Mouse (Mus musculus): ENCODE measurements around the gene Adcy4. TPM values are rescaled to one million over a fixed set of nuclear protein-coding genes. Genes with fewer than 3 reads are reported as not detected.

Adcy4 gene
- polyA plus RNA-seq, 1 experiment from 2014 or later = 3.6 TPM

- Histone ChIP-seq H3K4me3 (peak overlapping the region; percentile 81), H3K9me3 (replicated peaks) (no peaks in the 10 kb centered on the region), H3K4me2 (peak overlapping the region; percentile 72), H3K27ac (peak overlapping the region; percentile 82; the same call in 1 of the 2 replicates), H3K27me3 (no peaks in the 10 kb centered on the region), H3K36me3 (ENCODE audit: poor library complexity, severe bottlenecking) (peaks cover 22% of the 10 kb centered on the region), H3K4me1 (peaks cover 12% of the 10 kb centered on the region; the same call in 1 of the 2 replicates), H3K9ac (peak overlapping the region; percentile 78)
- ATAC-seq = no peak
- 47% methylated on average over 8 of the region's 8 CpGs for WGBS
These were observed 61.4 kb downstream of the Adcy4 start for GRCm38 (mm10) chr14:55722438-55722945.

- H3K9me3 ChIP-seq (replicated peaks) = no peaks in the 10 kb centered on the region
- peak; percentile 96 for ATAC-seq
- peak within 1 kb of the TSS; percentile 81 for H3K4me3 ChIP-seq
- H3K4me2 ChIP-seq = peak within 1 kb of the TSS; percentile 72
- peak within 1 kb of the TSS; percentile 78 for H3K9ac ChIP-seq
- H3K4me1 ChIP-seq = peaks cover 12% of the 10 kb centered on the region; the same call in 1 of the 2 replicates
- peak within 1 kb of the TSS; percentile 82 for H3K27ac ChIP-seq
- under 1% methylated on average over 50 of the region's 50 CpGs for WGBS
- H3K36me3 ChIP-seq (ENCODE audit: poor library complexity, severe bottlenecking) = peaks cover 28% of the 10 kb centered on the region
- H3K27me3 ChIP-seq = no peaks in the 10 kb centered on the region
These were observed 62.0 kb downstream of the Adcy4 start, which contains the start of gene Rabggta for GRCm38 (mm10) chr14:55721700-55722437. Gene Rabggta (minus strand): TSS chr14:55722263.

- Histone ChIP-seq H3K27ac (no peak overlapping the region), H3K36me3 (ENCODE audit: poor library complexity, severe bottlenecking) (peaks cover 30% of the 10 kb centered on the region), H3K9me3 (replicated peaks) (no peaks in the 10 kb centered on the region), H3K4me2 (peak overlapping the region; percentile 72), H3K9ac (peak overlapping the region; percentile 78), H3K4me1 (peaks cover 12% of the 10 kb centered on the region; the same call in 1 of the 2 replicates), H3K27me3 (no peaks in the 10 kb centered on the region), H3K4me3 (peak overlapping the region; percentile 81)
- WGBS = 78% methylated on average over 6 of the region's 6 CpGs
- ATAC-seq = 0 out of 2 replicates have a peak, but pooled peaks have one; percentile 0
These were observed 62.8 kb downstream of the Adcy4 start for GRCm38 (mm10) chr14:55721076-55721475.

GRCm38 (mm10) chr14:55720666-55721065 is 63.2 kb downstream of the Adcy4 start:
- Histone ChIP-seq H3K9me3 (replicated peaks) (no peaks in the 10 kb centered on the region), H3K27me3 (no peaks in the 10 kb centered on the region), H3K36me3 (ENCODE audit: poor library complexity, severe bottlenecking) (peaks cover 30% of the 10 kb centered on the region), H3K27ac (no peak overlapping the region), H3K4me2 (peak overlapping the region; percentile 72; the same call in 1 of the 2 replicates), H3K9ac (no peak overlapping the region; the same call in 1 of the 2 replicates), H3K4me3 (no peak overlapping the region), H3K4me1 (peaks cover 12% of the 10 kb centered on the region; the same call in 1 of the 2 replicates)
- ATAC-seq = no peak
- 94% methylated on average over 12 of the region's 12 CpGs for WGBS

GRCm38 (mm10) chr14:55719737-55720136 is 64.2 kb downstream of the Adcy4 start:
- peaks cover 12% of the 10 kb centered on the region; the same call in 1 of the 2 replicates for H3K4me1 ChIP-seq
- WGBS = 94% methylated on average over 6 of the region's 6 CpGs
- H3K9me3 ChIP-seq (replicated peaks) = no peaks in the 10 kb centered on the region
- H3K27me3 ChIP-seq = no peaks in the 10 kb centered on the region
- peaks cover 30% of the 10 kb centered on the region for H3K36me3 ChIP-seq (ENCODE audit: poor library complexity, severe bottlenecking)
- H3K27ac ChIP-seq = no peak overlapping the region
- H3K4me2 ChIP-seq = no peak overlapping the region
- H3K9ac ChIP-seq = 0 out of 2 replicates have a peak overlapping the region, but pooled peaks have one; percentile 16
- H3K4me3 ChIP-seq = no peak overlapping the region
- no peak for ATAC-seq

Other genes with a start within 250 kb of the Adcy4 start
- 17.9 and 18.1 TPM in 2 replicates for gene Pck2, start 243.8 kb downstream of the Adcy4 start, polyA plus RNA-seq (2015; fragmentation: Nextera tagmentation; extraction: Ambion mirVana)
- gene Dcaf11, start 224.1 kb downstream of the Adcy4 start, polyA plus RNA-seq (2015; fragmentation: Nextera tagmentation; extraction: Ambion mirVana) = 108 and 115 TPM in 2 replicates
- 0.63 TPM in 1 of 2 replicates, not detected in the other for gene A730061H03Rik, start 223.7 kb downstream of the Adcy4 start, polyA plus RNA-seq (2015; fragmentation: Nextera tagmentation; extraction: Ambion mirVana)
- not detected in 2 replicates for gene Fitm1, start 208.5 kb downstream of the Adcy4 start, polyA plus RNA-seq (2015; fragmentation: Nextera tagmentation; extraction: Ambion mirVana)
- 154 and 156 TPM in 2 replicates for gene Psme1, start 206.0 kb downstream of the Adcy4 start, polyA plus RNA-seq (2015; fragmentation: Nextera tagmentation; extraction: Ambion mirVana)
- 8.2 and 8.8 TPM in 2 replicates for gene Emc9, start 198.8 kb downstream of the Adcy4 start, polyA plus RNA-seq (2015; fragmentation: Nextera tagmentation; extraction: Ambion mirVana)
- 200 and 206 TPM in 2 replicates for gene Psme2, start 193.0 kb downstream of the Adcy4 start, polyA plus RNA-seq (2015; fragmentation: Nextera tagmentation; extraction: Ambion mirVana)
- 13.3 and 22.0 TPM in 2 replicates for gene Rnf31, start 192.4 kb downstream of the Adcy4 start, polyA plus RNA-seq (2015; fragmentation: Nextera tagmentation; extraction: Ambion mirVana)
- 6.9 and 7.2 TPM in 2 replicates for gene Irf9, start 180.5 kb downstream of the Adcy4 start, polyA plus RNA-seq (2015; fragmentation: Nextera tagmentation; extraction: Ambion mirVana)
- 7.9 and 9.3 TPM in 2 replicates for gene Rec8, start 166.1 kb downstream of the Adcy4 start, polyA plus RNA-seq (2015; fragmentation: Nextera tagmentation; extraction: Ambion mirVana)
- 65.5 and 76.0 TPM in 2 replicates for gene Ipo4, start 148.1 kb downstream of the Adcy4 start, polyA plus RNA-seq (2015; fragmentation: Nextera tagmentation; extraction: Ambion mirVana)
- gene Gm49378, start 146.2 kb downstream of the Adcy4 start, polyA plus RNA-seq (2015; fragmentation: Nextera tagmentation; extraction: Ambion mirVana) = 1.1 and 1.5 TPM in 2 replicates
- 64.3 and 71.3 TPM in 2 replicates for gene Tm9sf1, start 140.3 kb downstream of the Adcy4 start, polyA plus RNA-seq (2015; fragmentation: Nextera tagmentation; extraction: Ambion mirVana)
- 0.57 and 0.67 TPM in 2 replicates for gene Tssk4, start 133.9 kb downstream of the Adcy4 start, polyA plus RNA-seq (2015; fragmentation: Nextera tagmentation; extraction: Ambion mirVana)
- 66.3 and 70.1 TPM in 2 replicates for gene Mdp1, start 123.6 kb downstream of the Adcy4 start, polyA plus RNA-seq (2015; fragmentation: Nextera tagmentation; extraction: Ambion mirVana)
- gene Gmpr2, start 112.2 kb downstream of the Adcy4 start, polyA plus RNA-seq (2015; fragmentation: Nextera tagmentation; extraction: Ambion mirVana) = 57.5 and 60.4 TPM in 2 replicates
- 665 and 692 TPM in 2 replicates for gene Nedd8, start 112.0 kb downstream of the Adcy4 start, polyA plus RNA-seq (2015; fragmentation: Nextera tagmentation; extraction: Ambion mirVana)
- gene Tinf2, start 102.3 kb downstream of the Adcy4 start, polyA plus RNA-seq (2015; fragmentation: Nextera tagmentation; extraction: Ambion mirVana) = 45.1 and 51.6 TPM in 2 replicates
- 0.13 and 0.21 TPM in 2 replicates for gene Tgm1, start 70.2 kb downstream of the Adcy4 start, polyA plus RNA-seq (2015; fragmentation: Nextera tagmentation; extraction: Ambion mirVana)
- gene Rabggta, start 61.8 kb downstream of the Adcy4 start, polyA plus RNA-seq (2015; fragmentation: Nextera tagmentation; extraction: Ambion mirVana) = 33.5 and 37.8 TPM in 2 replicates
- 77.1 and 78.8 TPM in 2 replicates for gene Dhrs1, start 38.4 kb downstream of the Adcy4 start, polyA plus RNA-seq (2015; fragmentation: Nextera tagmentation; extraction: Ambion mirVana)
- gene Nop9, start 38.4 kb downstream of the Adcy4 start, polyA plus RNA-seq (2015; fragmentation: Nextera tagmentation; extraction: Ambion mirVana) = 44.4 and 46.4 TPM in 2 replicates
- gene Cideb, start 25.6 kb downstream of the Adcy4 start, polyA plus RNA-seq (2015; fragmentation: Nextera tagmentation; extraction: Ambion mirVana) = 0.20 and 0.23 TPM in 2 replicates
- 0.18 and 0.29 TPM in 2 replicates for gene Ltb4r2, start 22.7 kb downstream of the Adcy4 start, polyA plus RNA-seq (2015; fragmentation: Nextera tagmentation; extraction: Ambion mirVana)
- 0.45 TPM in 1 of 2 replicates, not detected in the other for gene Ltb4r1, start 18.1 kb downstream of the Adcy4 start, polyA plus RNA-seq (2015; fragmentation: Nextera tagmentation; extraction: Ambion mirVana)
- 2.1 and 2.4 TPM in 2 replicates for gene Ripk3, start 4.8 kb upstream of the Adcy4 start, polyA plus RNA-seq (2015; fragmentation: Nextera tagmentation; extraction: Ambion mirVana)
- 17.0 and 18.9 TPM in 2 replicates for gene Nfatc4, start 39.0 kb upstream of the Adcy4 start, polyA plus RNA-seq (2015; fragmentation: Nextera tagmentation; extraction: Ambion mirVana)
- gene Nynrin, start 69.9 kb upstream of the Adcy4 start, polyA plus RNA-seq (2015; fragmentation: Nextera tagmentation; extraction: Ambion mirVana) = 9.3 and 12.4 TPM in 2 replicates
- gene Cbln3, start 100.3 kb upstream of the Adcy4 start, polyA plus RNA-seq (2015; fragmentation: Nextera tagmentation; extraction: Ambion mirVana) = 0.08 and 0.18 TPM in 2 replicates
- gene Khnyn, start 100.9 kb upstream of the Adcy4 start, polyA plus RNA-seq (2015; fragmentation: Nextera tagmentation; extraction: Ambion mirVana) = 9.6 and 10.8 TPM in 2 replicates
- 71.0 and 72.3 TPM in 2 replicates for gene Sdr39u1, start 116.2 kb upstream of the Adcy4 start, polyA plus RNA-seq (2015; fragmentation: Nextera tagmentation; extraction: Ambion mirVana)
- not detected in 2 replicates for gene Cma1, start 160.6 kb upstream of the Adcy4 start, polyA plus RNA-seq (2015; fragmentation: Nextera tagmentation; extraction: Ambion mirVana)
- gene Cma2, start 166.9 kb upstream of the Adcy4 start, polyA plus RNA-seq (2015; fragmentation: Nextera tagmentation; extraction: Ambion mirVana) = not detected in 2 replicates
- gene Mcpt1, start 233.9 kb upstream of the Adcy4 start, polyA plus RNA-seq (2015; fragmentation: Nextera tagmentation; extraction: Ambion mirVana) = not detected in 2 replicates
- gene Mcpt9, start 246.4 kb upstream of the Adcy4 start, polyA plus RNA-seq (2015; fragmentation: Nextera tagmentation; extraction: Ambion mirVana) = not detected in 2 replicates

All from forebrain, embryonic 13.5 days (tissue).